Mouse (Mus musculus): Measurements from ENCODE around the gene Rpl14. TPM values are rescaled to one million over a fixed set of nuclear protein-coding genes. Genes with fewer than 3 reads are reported as not detected.

Gene Rpl14
- polyA plus RNA-seq, 1 experiment = 411 TPM

DNA sequence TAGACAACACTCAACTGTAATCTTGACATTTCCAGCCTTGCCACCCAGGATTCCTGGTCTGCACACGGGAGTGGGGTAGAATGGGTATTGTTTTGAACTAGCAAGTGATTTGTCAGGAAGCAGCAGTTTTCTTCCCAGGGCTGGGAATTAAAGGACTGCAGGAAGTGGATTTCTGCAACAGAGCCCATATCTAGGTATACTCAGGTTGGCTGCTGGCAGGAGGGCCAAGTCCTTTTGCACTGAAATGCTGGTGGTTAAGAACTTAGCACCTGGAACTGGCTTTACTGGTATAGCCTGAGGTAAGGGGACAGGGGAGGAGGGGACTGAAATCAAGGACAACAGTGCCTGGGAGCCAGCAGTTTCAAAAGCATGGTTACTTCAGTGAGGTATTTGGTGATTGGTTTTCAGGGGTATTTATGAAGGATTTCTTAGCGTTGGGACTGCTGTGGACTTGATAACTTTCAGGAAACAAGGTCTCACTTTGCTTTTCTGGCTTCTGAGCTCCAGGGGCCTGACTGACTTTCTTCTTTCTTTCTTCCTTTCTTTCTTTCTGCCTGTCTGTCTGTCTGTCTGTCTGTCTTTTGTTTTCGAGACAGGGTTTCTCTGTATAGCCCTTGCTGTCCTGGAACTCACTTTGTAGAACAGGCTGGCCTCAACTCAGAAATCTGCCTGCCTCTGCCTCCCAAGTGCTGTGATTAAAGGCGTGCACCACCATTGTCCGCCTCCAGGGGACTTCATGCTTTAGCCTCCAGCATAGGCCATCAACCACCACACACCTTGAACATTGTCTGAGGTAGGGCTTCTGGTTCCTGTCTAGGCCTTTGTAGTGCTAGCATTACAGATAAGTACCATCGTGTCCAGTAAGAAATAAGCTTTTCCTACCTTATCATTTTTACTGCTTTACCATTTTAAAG is 4.8 kb downstream of the Rpl14 start:
- Histone ChIP-seq H3K36me3 (ENCODE audit: control insufficient read depth, insufficient read depth, low read length) (no peaks in the 10 kb centered on the region), H3K27ac (ENCODE audit: insufficient read depth, low read depth, low read length) (no peak overlapping the region), H3K27me3 (replicated peaks; ENCODE audit: control insufficient read depth, insufficient read depth, low read length) (no peaks in the 10 kb centered on the region), H3K4me1 (ENCODE audit: control insufficient read depth, insufficient read depth, low read length) (peaks cover 7% of the 10 kb centered on the region; the same call in 1 of the 2 replicates), H3K4me3 (ENCODE audit: insufficient read depth, low read depth, low read length) (no peak overlapping the region)
- no peak for TF ChIP-seq POLR2A (IDR thresholded peaks at IDR 0.05; ENCODE audit: low read depth, low read length)
- no peak for TF ChIP-seq CTCF (conservative IDR thresholded peaks at IDR 0.05; ENCODE audit: insufficient read depth, insufficient read length, low read depth, low read length)
- WGBS = 72% methylated on average over 6 of the region's 6 CpGs
- no peak for DNase-seq

DNA sequence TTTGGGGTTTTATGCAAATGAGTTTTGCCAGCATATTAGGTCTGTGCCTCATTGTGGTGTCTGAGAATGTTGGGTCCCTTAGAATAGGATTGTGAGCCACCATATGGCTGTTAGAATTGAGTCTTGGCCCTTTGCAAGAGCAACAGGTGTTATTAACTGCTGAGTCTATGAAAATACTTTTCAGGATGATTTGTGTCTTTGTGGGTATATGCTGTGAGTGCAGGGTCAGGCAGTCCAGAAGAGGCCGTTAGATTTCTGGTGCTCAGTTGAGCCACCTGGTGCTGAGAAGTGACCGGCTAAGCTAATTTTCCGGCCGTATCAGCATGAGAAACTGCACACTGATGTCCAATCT is 5.4 kb downstream of the Rpl14 start:
- no peaks in the 10 kb centered on the region for H3K36me3 ChIP-seq (ENCODE audit: control insufficient read depth, insufficient read depth, low read length)
- no peak overlapping the region for H3K4me3 ChIP-seq (ENCODE audit: insufficient read depth, low read depth, low read length)
- no peak for DNase-seq
- TF ChIP-seq CTCF (conservative IDR thresholded peaks at IDR 0.05; ENCODE audit: insufficient read depth, insufficient read length, low read depth, low read length) (no peak), POLR2A (IDR thresholded peaks at IDR 0.05; ENCODE audit: low read depth, low read length) (no peak)
- WGBS = under 1% methylated on average over 4 of the region's 4 CpGs
- no peak overlapping the region for H3K27ac ChIP-seq (ENCODE audit: insufficient read depth, low read depth, low read length)
- no peaks in the 10 kb centered on the region for H3K27me3 ChIP-seq (replicated peaks; ENCODE audit: control insufficient read depth, insufficient read depth, low read length)
- peaks cover 7% of the 10 kb centered on the region; the same call in 1 of the 2 replicates for H3K4me1 ChIP-seq (ENCODE audit: control insufficient read depth, insufficient read depth, low read length)

DNA sequence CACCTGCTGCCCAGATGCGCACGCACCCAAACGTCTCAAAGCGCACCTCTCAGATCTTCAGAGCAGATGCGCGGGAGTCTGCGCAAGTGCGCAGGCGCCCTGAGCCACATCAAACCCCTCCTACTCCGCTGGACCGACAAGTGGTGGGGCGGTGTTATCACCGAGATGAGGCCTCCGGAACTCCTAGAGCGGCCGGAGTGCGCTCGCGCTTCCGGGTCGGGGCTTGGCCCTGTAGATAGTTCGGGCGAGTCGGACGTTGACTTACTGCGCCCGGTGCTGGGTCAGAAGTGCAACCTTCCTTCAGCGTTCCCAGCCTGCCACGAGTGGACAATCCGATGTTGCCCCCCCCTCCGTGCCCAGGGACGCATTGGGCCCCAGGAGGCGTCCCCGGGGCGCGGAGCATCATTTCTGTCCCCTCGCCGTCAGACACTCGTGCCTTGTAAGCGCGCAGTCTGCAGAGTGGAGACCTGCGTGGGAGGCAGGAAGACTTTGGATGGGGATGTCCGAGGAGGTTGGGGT is 5.9 kb downstream of the Rpl14 start:
- Histone ChIP-seq H3K27me3 (replicated peaks; ENCODE audit: control insufficient read depth, insufficient read depth, low read length) (no peaks in the 10 kb centered on the region), H3K4me3 (ENCODE audit: insufficient read depth, low read depth, low read length) (peak overlapping the region; percentile 75), H3K36me3 (ENCODE audit: control insufficient read depth, insufficient read depth, low read length) (no peaks in the 10 kb centered on the region), H3K27ac (ENCODE audit: insufficient read depth, low read depth, low read length) (peak overlapping the region; percentile 50), H3K4me1 (ENCODE audit: control insufficient read depth, insufficient read depth, low read length) (peaks cover 5% of the 10 kb centered on the region; the same call in 1 of the 2 replicates)
- no peak for TF ChIP-seq CTCF (conservative IDR thresholded peaks at IDR 0.05; ENCODE audit: insufficient read depth, insufficient read length, low read depth, low read length)
- peak; percentile 85 for TF ChIP-seq POLR2A (IDR thresholded peaks at IDR 0.05; ENCODE audit: low read depth, low read length)
- peak; percentile 94 for DNase-seq
- under 1% methylated on average over 43 of the region's 43 CpGs for WGBS

DNA sequence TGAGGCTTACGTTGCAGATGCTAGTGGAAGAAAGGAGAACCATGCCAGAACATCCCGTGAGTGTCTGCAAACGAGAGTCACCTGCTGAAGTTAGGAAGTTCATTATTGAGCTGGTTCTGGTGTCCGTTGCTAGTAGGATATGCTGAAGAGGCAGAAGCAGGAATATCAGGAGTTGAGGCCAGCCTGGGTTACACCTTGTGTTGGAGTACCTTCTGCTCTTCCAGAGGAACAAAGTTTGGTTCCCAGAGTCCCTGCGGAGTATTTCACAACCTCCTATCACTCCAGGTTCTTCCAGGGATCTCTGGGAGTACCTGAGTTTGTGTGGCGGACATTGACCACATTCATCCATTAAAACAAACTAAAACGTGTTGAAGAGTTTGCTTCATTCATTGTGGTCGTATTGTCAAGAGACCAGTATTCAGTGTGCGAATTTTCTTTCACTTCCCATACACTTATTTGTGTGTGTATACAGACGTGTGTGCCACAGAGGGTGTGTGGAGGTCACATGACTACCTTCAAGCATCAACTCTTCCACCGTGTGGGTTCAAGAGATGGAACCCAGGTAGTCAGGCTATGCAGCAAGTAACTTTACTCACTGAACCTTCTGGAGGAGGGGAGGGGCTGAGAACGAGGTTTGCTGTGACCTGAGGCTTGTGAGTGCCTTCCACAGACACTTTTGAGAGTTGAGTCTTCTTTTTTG is 6.6 kb downstream of the Rpl14 start:
- peak overlapping the region; percentile 50 for H3K27ac ChIP-seq (ENCODE audit: insufficient read depth, low read depth, low read length)
- no peaks in the 10 kb centered on the region; the same call in 1 of the 2 replicates for H3K4me1 ChIP-seq (ENCODE audit: control insufficient read depth, insufficient read depth, low read length)
- TF ChIP-seq POLR2A (IDR thresholded peaks at IDR 0.05; ENCODE audit: low read depth, low read length) (no peak), CTCF (conservative IDR thresholded peaks at IDR 0.05; ENCODE audit: insufficient read depth, insufficient read length, low read depth, low read length) (no peak)
- 44% methylated on average over 12 of the region's 12 CpGs for WGBS
- H3K36me3 ChIP-seq (ENCODE audit: control insufficient read depth, insufficient read depth, low read length) = no peaks in the 10 kb centered on the region
- no peaks in the 10 kb centered on the region for H3K27me3 ChIP-seq (replicated peaks; ENCODE audit: control insufficient read depth, insufficient read depth, low read length)
- H3K4me3 ChIP-seq (ENCODE audit: insufficient read depth, low read depth, low read length) = peak overlapping the region; percentile 75
- no peak for DNase-seq

DNA sequence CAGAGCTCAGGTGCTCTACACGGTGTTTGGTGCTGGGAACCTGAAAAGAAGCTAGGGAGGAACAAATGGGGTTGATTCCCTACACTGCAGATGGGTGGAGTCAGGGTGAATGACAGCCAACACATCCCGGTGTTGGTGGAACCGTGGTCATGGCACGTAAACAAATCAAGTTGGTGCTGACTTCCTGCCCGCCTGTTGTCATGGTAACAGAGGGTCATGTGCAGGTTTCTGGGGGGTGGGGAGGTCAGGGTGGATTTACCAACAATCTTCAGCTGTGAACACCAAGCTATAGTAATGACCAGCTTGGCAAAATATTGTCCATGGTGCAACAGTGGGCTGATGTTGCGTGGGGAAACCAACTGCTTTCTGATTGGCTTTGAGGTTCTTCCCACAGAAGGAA is 7.5 kb downstream of the Rpl14 start:
- no peak overlapping the region for H3K4me3 ChIP-seq (ENCODE audit: insufficient read depth, low read depth, low read length)
- H3K4me1 ChIP-seq (ENCODE audit: control insufficient read depth, insufficient read depth, low read length) = no peaks in the 10 kb centered on the region; the same call in 1 of the 2 replicates
- no peak for DNase-seq
- TF ChIP-seq POLR2A (IDR thresholded peaks at IDR 0.05; ENCODE audit: low read depth, low read length) = no peak
- TF ChIP-seq CTCF (conservative IDR thresholded peaks at IDR 0.05; ENCODE audit: insufficient read depth, insufficient read length, low read depth, low read length) = no peak
- H3K36me3 ChIP-seq (ENCODE audit: control insufficient read depth, insufficient read depth, low read length) = no peaks in the 10 kb centered on the region
- no peak overlapping the region for H3K27ac ChIP-seq (ENCODE audit: insufficient read depth, low read depth, low read length)
- no peaks in the 10 kb centered on the region for H3K27me3 ChIP-seq (replicated peaks; ENCODE audit: control insufficient read depth, insufficient read depth, low read length)
- WGBS = 38% methylated on average over 6 of the region's 6 CpGs

DNA sequence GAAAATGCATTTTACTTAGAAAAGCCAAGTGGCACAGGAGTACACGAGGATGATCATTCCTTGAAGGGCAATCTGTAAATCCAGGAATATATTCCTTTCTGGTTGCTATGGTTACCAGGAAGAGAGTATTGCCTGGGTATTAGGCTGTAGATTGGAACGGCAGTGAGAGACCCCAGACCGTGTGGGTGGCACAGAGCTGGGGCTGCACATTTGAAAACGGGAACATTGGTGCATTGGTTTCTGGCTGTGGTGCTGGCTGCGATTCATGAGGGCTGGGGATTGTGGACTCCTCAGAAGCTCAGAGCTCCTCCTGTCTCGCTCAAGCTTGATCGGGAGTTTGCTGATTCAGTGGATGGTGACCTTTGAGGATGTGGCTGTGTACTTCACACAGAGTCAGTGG is 8.6 kb downstream of the Rpl14 start:
- WGBS = 78% methylated on average over 7 of the region's 7 CpGs
- DNase-seq = no peak
- Histone ChIP-seq H3K27ac (ENCODE audit: insufficient read depth, low read depth, low read length) (no peak overlapping the region), H3K4me1 (ENCODE audit: control insufficient read depth, insufficient read depth, low read length) (no peaks in the 10 kb centered on the region; the same call in 1 of the 2 replicates), H3K36me3 (ENCODE audit: control insufficient read depth, insufficient read depth, low read length) (no peaks in the 10 kb centered on the region), H3K4me3 (ENCODE audit: insufficient read depth, low read depth, low read length) (no peak overlapping the region), H3K27me3 (replicated peaks; ENCODE audit: control insufficient read depth, insufficient read depth, low read length) (no peaks in the 10 kb centered on the region)
- TF ChIP-seq CTCF (conservative IDR thresholded peaks at IDR 0.05; ENCODE audit: insufficient read depth, insufficient read length, low read depth, low read length) (no peak), POLR2A (IDR thresholded peaks at IDR 0.05; ENCODE audit: low read depth, low read length) (no peak)
